Mouse (Mus musculus) granulocyte monocyte progenitor cell, adult 5-6 weeks (primary cell): ENCODE measurements around the gene Slc23a2. TPM values are rescaled to one million over a fixed set of nuclear protein-coding genes. Genes with fewer than 3 reads are reported as not detected.

ENCODE experiments used
- ATAC-seq: replicated peaks from 2 replicates; pipeline ENCODE4 v1.8.0; 2016; ENCODE audit warnings: mild to moderate bottlenecking, moderate TSS enrichment, inconsistent platforms; ENCODE audit not compliant: poor library complexity, severe bottlenecking
- total RNA-seq, 2 experiments: library from RNA; stranded (forward) in 1 of 2; stranded (reverse) in 1 of 2; fragments of 200-712, 200-1000 nt in 1 of 2; fragments of >200 nt in 1 of 2; fragmentation: Nextera tagmentation in 1 of 2; gene quantifications; 2 replicates each; pipeline ENCODE4 v1.2.3; 2014 to 2017

Gene Slc23a2
- total RNA-seq (2014; fragmentation: Nextera tagmentation) = 4.5 and 12.5 TPM in 2 replicates
- total RNA-seq (2017) = 5.6 and 17.1 TPM in 2 replicates

GRCm38 (mm10) chr2:132144971-132145691 is at the start of gene Slc23a2:
Gene Slc23a2, minus strand, starts transcription at chr2:132145108.
- peak; percentile 46 for ATAC-seq

- no peak for ATAC-seq
Observed at GRCm38 (mm10) chr2:132190602-132191161, 45.8 kb upstream of the Slc23a2 start.

GRCm38 (mm10) chr2:132183874-132184273 is 39.0 kb upstream of the Slc23a2 start:
- no peak for ATAC-seq

DNA sequence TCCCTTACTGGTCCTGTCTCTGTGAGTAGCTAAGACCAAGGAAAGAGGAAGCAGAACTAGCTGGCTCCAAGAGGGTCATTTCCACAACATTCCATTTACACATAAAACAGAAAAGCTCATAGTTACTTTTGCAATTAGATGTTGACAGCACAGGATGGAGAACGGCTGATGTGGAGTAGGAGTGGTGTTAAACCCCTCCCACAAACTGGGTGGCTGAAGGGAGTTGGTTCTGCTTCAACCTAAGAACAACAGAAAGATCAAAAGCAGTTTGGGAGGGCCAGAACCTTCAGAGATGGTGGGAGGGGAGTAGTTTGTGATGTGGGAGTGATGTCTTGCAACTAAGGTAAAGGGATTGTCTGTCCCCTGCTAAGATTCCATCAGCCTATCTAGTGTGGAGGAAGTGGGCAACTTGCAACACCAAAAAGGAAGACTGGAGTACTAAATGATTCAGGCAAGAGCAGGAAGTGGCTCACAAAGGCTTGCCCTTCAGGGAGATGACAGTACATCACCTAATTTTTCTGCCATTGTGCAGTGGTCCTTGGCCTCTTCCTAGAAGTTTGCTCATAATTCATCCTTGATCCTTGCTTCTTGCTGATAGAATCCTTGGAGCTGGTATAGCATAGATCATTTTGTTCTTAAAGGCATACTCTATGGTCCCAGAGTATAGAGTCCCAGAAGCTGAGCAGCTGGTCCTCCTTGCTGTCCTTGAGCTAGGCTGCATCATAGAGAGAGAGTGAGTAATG is 35.7 kb upstream of the Slc23a2 start:
- peak; percentile 93 for ATAC-seq

DNA sequence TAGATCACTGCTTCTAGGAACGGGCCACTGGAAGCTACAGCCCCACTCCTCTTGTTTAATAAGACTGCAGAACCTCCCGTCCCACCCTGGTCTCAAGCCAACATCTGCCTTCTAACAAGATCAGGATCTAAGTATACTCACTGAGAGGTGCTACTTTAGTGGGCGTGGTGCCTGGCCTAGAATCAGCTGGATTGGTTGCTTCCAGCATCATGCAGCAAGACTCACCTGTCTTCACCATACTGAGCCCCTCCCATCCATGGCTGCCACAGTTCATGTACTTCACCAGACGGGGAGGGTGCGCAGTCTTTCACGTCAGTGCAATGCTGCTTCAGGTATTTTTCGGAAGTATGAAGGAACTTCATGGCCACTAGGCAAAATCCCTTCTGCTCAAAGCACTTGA is 34.5 kb upstream of the Slc23a2 start:
- no peak for ATAC-seq

DNA sequence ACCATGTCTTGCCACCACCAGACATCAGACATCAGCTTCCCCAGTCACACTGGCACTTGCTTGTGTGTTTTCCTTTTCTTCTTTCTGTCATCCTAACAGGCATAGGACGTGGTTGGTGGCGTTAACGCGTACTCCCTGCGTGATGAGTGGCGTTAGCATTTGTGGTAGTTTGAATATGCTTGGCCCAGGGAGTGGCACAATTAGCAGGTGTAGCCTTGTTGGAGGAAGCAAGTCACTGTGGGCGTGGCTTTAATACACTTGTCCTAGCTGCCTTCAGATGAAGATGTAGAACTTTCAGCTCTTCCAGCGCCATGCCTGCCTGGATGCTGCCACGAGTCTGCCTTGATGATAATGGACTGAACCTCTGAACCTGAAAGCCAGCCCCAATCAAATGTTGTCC is 32.5 kb upstream of the Slc23a2 start:
- no peak for ATAC-seq

- no peak for ATAC-seq
Observed at GRCm38 (mm10) chr2:132176289-132176848, 31.5 kb upstream of the Slc23a2 start.

GRCm38 (mm10) chr2:132174048-132174447 is 29.1 kb upstream of the Slc23a2 start:
- no peak for ATAC-seq

DNA sequence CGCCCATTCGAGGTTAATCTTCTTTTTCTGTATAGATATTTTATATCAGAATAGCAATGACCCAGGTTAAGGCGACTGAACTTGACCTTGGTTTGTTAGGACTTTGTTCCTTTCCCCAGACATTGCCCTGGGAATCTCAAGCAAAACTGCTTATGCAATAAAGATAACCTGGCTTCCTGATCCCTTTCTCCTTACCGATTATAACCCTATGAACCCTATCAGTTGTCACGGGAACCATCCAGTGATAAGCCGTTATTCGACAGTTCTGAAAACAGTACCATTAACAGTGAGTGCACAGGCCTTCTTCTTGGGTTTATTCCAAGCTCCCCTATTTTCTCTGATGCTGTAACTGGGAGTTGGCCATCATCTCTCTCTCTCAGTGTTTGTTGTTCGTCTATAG is 27.0 kb upstream of the Slc23a2 start:
- no peak for ATAC-seq

DNA sequence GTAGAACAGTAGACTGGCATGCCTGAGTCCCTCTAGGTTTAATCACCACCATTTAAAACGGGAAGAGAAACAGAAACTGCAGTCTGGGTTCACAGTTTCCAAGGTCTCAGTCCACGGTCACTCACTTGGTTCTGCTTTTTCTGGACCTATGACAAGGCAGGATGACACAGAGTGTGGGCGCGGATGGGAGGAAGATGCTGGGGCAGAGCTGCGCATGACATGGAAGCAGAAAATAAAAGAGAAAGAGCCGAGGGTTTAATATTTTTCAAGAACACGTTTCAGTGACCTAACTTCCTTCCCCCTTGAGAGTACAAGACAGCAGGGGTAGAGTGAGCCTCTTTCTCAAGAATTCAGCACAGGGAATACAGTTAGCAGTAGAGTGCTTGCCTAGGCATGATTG is 24.2 kb upstream of the Slc23a2 start:
- peak; percentile 99 for ATAC-seq

DNA sequence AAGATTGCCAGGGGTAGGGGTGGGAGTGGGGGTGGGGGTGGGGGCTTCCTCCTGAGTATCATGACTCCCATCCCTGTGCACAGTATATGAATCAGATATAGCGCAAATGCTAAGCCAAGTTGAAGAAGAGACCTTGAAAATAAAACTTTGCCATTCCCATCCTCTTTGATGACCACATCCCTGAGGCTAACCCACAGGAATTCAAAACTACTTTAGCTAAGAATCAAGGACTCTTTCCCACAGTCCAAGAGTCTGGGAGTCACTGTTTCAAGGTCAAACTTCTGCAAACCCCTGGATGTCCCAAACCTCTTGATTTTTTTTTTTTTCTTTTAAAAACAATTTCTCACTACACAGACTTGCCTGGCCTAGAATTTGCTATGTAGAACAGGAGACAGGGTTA is 18.7 kb upstream of the Slc23a2 start:
- no peak for ATAC-seq

DNA sequence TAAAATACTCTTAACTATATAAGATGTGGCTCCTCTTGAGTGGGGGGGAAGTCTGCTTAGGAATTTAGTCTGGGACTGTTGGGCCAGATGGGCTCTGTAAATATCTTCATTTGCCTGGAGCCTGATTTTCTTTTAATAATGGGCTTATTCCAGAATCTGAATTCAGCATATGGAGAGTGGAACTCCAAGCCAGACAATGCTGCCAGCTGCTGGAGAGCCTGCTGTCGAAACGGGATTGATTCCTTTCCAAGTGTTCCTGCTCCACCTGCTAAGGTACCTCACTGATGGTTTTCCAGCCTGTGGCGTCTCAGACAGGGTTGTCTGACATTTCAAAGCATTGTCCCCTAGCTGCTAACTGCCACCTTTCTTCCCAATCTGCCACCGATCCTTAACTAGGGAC is 12.6 kb upstream of the Slc23a2 start:
- no peak for ATAC-seq

- ATAC-seq = no peak
Observed at GRCm38 (mm10) chr2:132152670-132153069, 7.8 kb upstream of the Slc23a2 start.

DNA sequence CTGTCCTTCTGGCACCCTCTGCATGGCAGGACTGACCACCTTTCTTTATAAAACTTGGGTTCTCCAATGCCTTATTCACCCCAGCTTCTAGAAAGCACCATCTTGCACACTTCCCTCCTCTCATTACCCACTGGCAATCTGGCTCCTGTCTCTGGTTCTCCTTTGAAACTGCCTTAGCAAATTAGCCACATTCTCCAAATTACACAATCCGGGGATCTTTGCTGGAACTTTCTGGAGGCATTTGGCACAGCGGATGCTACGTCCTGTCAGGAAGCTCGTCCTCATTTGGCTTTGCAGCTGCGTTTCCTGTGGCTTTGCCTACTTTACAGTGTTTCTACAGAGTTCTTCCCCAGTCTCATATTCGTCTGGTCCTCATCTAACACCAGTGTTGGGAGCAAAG is 6.7 kb upstream of the Slc23a2 start:
- ATAC-seq = peak; percentile 80

DNA sequence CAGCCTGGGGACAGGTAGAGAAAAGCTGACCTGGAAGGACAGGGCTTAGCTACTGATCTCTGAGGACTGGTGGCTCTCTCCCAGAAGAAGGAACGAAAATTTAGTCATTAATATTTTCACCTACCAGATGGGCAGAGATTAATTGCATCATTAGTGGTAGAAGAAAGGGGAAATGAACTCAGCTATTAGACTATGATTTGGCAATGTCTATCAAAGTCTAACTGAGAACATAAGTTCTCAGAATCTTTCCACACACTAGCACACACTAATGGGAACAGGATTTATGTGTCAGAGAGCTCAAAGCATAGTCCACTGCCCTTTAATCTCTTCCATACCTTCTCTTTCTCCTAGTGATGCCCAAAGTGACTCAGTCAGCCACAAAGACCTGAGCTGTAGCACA is 6.0 kb upstream of the Slc23a2 start:
- ATAC-seq = peak; percentile 82

DNA sequence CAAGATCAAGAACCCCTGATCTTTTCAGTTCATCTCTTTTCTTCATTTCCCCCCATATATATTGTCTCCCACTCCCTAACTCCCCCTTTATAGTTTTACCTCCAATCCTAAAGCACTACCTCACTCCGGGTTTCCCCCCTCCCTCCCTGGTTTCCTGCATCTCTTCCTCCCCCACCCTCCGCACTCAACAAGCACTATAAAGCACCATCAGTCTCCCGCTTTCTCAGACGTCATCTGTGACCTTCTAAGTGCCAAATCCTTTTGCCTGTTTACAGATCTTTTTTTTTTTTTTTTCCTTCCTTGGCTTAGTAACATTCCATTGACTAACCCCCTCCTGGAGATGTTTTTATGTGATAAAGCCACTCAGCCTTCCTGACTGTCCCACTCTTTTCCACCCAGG is 1.6 kb upstream of the Slc23a2 start:
- ATAC-seq = no peak

DNA sequence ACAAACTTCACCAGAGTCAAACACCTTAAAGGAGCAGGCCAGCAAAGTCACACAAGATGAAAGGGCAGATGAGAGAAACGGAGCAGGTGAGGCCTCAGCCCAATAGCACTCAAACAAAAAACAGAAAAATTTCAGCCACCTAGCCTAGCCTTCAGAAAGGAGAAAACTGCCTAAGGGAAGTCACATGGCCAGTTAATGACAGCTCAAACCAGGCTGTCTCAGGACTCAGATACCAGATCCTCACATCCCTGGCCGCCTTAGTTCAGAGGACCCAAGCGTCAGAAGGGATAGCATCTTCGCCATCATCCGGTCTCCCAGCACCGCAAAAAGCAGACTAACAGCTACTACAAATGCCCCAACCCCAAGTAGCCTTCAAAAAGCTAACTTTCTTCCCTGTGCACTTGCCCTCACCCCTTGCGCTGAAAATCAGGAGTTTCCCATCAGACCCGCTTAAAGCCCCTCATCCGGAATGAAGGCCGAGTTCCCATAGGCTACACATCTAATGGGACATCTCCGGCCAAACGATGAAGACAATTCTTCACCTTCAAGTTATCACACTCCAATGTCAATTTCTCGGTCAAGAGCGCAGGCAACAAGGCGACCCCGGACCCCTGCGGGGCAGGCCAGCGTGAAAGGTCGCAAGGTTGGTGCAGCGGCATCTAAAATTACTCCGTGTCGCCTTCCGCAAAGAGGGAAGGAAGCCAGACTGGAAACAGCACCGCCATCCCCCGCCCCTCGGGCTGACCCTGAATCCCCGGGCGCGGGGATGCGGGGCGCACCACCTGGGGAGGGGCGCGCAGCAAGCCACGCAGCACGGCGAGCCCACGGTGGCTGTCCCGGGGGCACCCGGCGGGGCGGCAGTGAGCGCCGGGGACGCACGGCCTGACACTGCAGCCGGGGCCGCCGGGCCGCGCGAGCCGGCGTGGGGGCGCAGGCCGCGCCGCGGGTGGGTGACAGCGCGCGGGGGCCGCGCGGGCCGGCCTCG is 673 bp downstream of the Slc23a2 start:
- peak; percentile 37 for ATAC-seq

- ATAC-seq = no peak
Observed at GRCm38 (mm10) chr2:132142606-132143005, 2.3 kb downstream of the Slc23a2 start.

- ATAC-seq = no peak
Observed at GRCm38 (mm10) chr2:132140536-132140935, 4.4 kb downstream of the Slc23a2 start.

GRCm38 (mm10) chr2:132139099-132139498 is 5.8 kb downstream of the Slc23a2 start:
- ATAC-seq = 0 out of 2 replicates have a peak, but pooled peaks have one; percentile 23
